Mouse (Mus musculus) embryonic facial prominence, embryonic 15.5 days (tissue): Measurements from ENCODE around the gene Proca1. TPM values are rescaled to one million over a fixed set of nuclear protein-coding genes. Genes with fewer than 3 reads are reported as not detected.

Experiments
- ATAC-seq: fragments of 200-750 bp; cut with Nextera tagmentation; 2 replicates; pipeline ENCODE4 v1.8.0; 2017; ENCODE audit warnings: low read depth, moderate TSS enrichment; ENCODE audit not compliant: insufficient number of reproducible peaks, low FRiP score, low TSS enrichment
- H3K27ac ChIP-seq: fragments of 300-500 bp; sonication (generic); replicated peaks from 2 replicates; pipeline ENCODE4 v1.5.1; 2015; ENCODE audit warnings: mild to moderate bottlenecking, inconsistent platforms
- H3K27me3 ChIP-seq: fragments of 300-500 bp; sonication (generic); 2 replicates; pipeline ENCODE4 v1.6.1; 2015; ENCODE audit warnings: inconsistent platforms
- H3K36me3 ChIP-seq: fragments of 300-500 bp; sonication (generic); 2 replicates; pipeline ENCODE4 v1.6.1; 2015; ENCODE audit warnings: mild to moderate bottlenecking, inconsistent platforms
- H3K4me1 ChIP-seq: fragments of 300-500 bp; sonication (generic); 2 replicates; pipeline ENCODE4 v1.6.1; 2015; ENCODE audit warnings: inconsistent platforms
- H3K4me2 ChIP-seq: fragments of 300-500 bp; sonication (generic); replicated peaks from 2 replicates; pipeline ENCODE4 v1.6.1; 2015; ENCODE audit warnings: mild to moderate bottlenecking, inconsistent platforms
- H3K4me3 ChIP-seq: fragments of 300-500 bp; sonication (generic); replicated peaks from 2 replicates; pipeline ENCODE4 v1.5.1; 2015; ENCODE audit warnings: mild to moderate bottlenecking, inconsistent platforms
- H3K9ac ChIP-seq: fragments of 300-500 bp; sonication (generic); 2 replicates; pipeline ENCODE4 v1.6.1; 2015; ENCODE audit warnings: inconsistent platforms
- H3K9me3 ChIP-seq: fragments of 300-500 bp; sonication (generic); replicated peaks from 2 replicates; pipeline ENCODE4 v1.6.1; 2016; ENCODE audit warnings: inconsistent platforms
- WGBS: fragments of 180-500 bp; shearing (Covaris S2); methylation state at CpG from one replicate; pipeline ENCODE4 v1.1.7; 2015; 5-methylcytosine and 5-hydroxymethylcytosine counted together
- polyA plus RNA-seq: library from polyadenylated mRNA; unstranded; fragments of >200 nt; fragmentation: Nextera tagmentation; extraction: Ambion mirVana; gene quantifications from 2 replicates; pipeline ENCODE4 v1.2.1, GENCODE M21; 2015

Proca1 gene
- polyA plus RNA-seq, 1 experiment from 2014 or later = 3.1 TPM

DNA sequence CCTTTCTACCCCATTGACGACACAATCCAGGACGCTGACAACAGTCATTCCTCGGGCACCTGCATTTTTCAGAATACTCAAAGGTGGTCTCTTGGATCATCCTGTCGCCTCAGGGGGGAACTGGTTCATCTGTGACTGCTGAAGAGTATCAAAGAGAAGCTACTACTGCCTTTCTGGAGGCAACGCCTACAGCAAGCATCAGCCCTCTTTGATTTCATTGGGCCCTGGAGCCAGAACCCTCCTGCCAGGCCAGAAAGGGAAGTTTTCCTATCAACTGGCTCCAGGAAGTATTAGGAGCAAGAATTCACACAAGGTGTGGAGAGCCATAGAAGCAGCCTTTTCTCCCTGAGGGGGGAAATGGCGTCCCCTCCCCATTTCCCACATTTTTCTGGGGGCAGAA, 26.6 kb upstream of the Proca1 start:
- H3K4me3 ChIP-seq = no peak overlapping the region
- H3K27ac ChIP-seq = 0 out of 2 replicates have a peak overlapping the region, but pooled peaks have one; percentile 96
- WGBS = 52% methylated on average over 6 of the region's 6 CpGs

GRCm38 (mm10) chr11:78167257-78167959, 25.8 kb upstream of the Proca1 start:
- H3K36me3 ChIP-seq = 0 out of 2 replicates have a peak, but pooled peaks cover 3% of the 10 kb centered on the region
- H3K4me2 ChIP-seq = no peak overlapping the region
- no peak overlapping the region for H3K9ac ChIP-seq
- no peak overlapping the region for H3K27ac ChIP-seq
- H3K9me3 ChIP-seq = no peaks in the 10 kb centered on the region
- 86% methylated on average over 14 of the region's 14 CpGs for WGBS
- H3K27me3 ChIP-seq = no peaks in the 10 kb centered on the region
- H3K4me1 ChIP-seq = peaks cover 33% of the 10 kb centered on the region
- ATAC-seq = no peak
- no peak overlapping the region for H3K4me3 ChIP-seq

More for the DNA sequence above, 26.6 kb upstream of the Proca1 start:
- peaks cover 41% of the 10 kb centered on the region for H3K4me1 ChIP-seq
- ATAC-seq = no peak
- 0 out of 2 replicates have a peak, but pooled peaks cover 9% of the 10 kb centered on the region for H3K36me3 ChIP-seq
- H3K9me3 ChIP-seq = no peaks in the 10 kb centered on the region
- H3K4me2 ChIP-seq = no peak overlapping the region
- no peak overlapping the region for H3K9ac ChIP-seq
- no peaks in the 10 kb centered on the region for H3K27me3 ChIP-seq

- no peak for ATAC-seq
- 50% methylated on average over 19 of the region's 19 CpGs for WGBS
- H3K4me3 ChIP-seq = no peak overlapping the region
These were observed 24.4 kb upstream of the Proca1 start for GRCm38 (mm10) chr11:78168541-78169468.

DNA sequence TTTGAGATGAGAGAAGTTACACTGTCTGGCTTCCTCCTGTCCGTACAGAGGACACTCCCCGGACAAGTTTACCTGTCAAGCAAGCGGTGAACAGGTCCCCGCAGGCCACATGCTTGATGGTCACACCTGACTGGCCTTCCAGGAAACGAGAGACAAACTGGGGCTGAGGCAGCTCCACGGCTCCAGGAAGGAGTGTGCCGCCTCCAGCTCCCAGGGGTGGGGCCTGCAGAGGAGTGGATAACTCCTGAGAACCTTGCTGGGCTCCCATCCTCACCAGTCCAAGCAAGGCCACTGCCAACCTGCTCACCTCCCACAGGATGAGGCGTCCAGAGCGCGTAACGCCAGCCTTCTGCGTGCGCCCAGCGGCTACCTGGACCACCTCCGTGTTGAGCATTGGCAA, 22.9 kb upstream of the Proca1 start:
- ATAC-seq = no peak

More at GRCm38 (mm10) chr11:78168541-78169468, 24.4 kb upstream of the Proca1 start:
- Histone ChIP-seq H3K36me3 (0 out of 2 replicates have a peak, but pooled peaks cover 3% of the 10 kb centered on the region), H3K9me3 (no peaks in the 10 kb centered on the region), H3K27ac (no peak overlapping the region), H3K4me2 (no peak overlapping the region), H3K4me1 (peaks cover 19% of the 10 kb centered on the region), H3K9ac (no peak overlapping the region), H3K27me3 (no peaks in the 10 kb centered on the region)

GRCm38 (mm10) chr11:78171328-78171727, 21.9 kb upstream of the Proca1 start:
- no peak for ATAC-seq
- Histone ChIP-seq H3K9ac (no peak overlapping the region), H3K4me3 (no peak overlapping the region), H3K36me3 (0 out of 2 replicates have a peak, but pooled peaks cover 3% of the 10 kb centered on the region), H3K4me2 (no peak overlapping the region), H3K27me3 (no peaks in the 10 kb centered on the region), H3K4me1 (peaks cover 13% of the 10 kb centered on the region), H3K9me3 (no peaks in the 10 kb centered on the region), H3K27ac (no peak overlapping the region)
- 62% methylated on average over 4 of the region's 4 CpGs for WGBS

More for the DNA sequence above, 22.9 kb upstream of the Proca1 start:
- 88% methylated on average over 15 of the region's 15 CpGs for WGBS
- Histone ChIP-seq H3K27me3 (no peaks in the 10 kb centered on the region), H3K9me3 (no peaks in the 10 kb centered on the region), H3K27ac (no peak overlapping the region), H3K36me3 (0 out of 2 replicates have a peak, but pooled peaks cover 3% of the 10 kb centered on the region), H3K4me3 (no peak overlapping the region), H3K9ac (no peak overlapping the region), H3K4me1 (peaks cover 18% of the 10 kb centered on the region), H3K4me2 (no peak overlapping the region)

DNA sequence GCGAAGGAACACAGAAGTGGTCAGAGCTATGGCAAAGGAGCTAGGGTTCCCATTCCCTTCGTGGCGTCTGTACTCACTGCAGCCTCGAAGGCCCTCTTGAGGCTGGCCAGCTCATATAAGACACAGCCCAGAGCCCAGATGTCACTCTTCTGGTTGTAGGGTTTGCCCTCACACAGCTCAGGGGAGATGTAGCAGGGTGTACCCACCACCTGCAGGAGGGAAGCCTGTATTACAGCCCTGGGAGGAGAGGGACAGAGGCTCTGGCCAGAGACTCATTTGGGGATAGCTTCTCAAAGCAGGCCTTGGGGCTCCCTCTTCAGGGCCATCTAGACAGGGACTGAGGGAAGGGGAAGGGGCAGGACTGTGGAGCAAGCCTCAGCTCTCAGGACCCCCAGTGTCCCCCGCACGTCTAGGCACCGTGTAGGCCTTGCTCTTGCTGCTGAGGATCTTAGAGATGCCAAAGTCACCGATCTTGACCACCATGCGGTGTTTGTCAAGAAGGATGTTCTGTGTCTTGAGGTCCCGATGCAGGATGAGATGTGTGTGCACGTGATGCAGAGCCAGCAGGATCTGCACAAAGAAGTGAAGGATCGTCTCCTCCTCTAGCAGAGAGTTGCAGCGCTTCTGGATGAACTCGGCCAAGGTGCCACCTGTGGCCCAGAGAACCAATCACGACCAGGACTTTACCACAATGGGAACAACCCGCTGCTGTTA, 21.0 kb upstream of the Proca1 start:
- WGBS = 81% methylated on average over 16 of the region's 16 CpGs
- Histone ChIP-seq H3K27me3 (no peaks in the 10 kb centered on the region), H3K4me3 (no peak overlapping the region), H3K27ac (no peak overlapping the region), H3K4me2 (no peak overlapping the region), H3K4me1 (peaks cover 13% of the 10 kb centered on the region), H3K9me3 (no peaks in the 10 kb centered on the region), H3K9ac (no peak overlapping the region; the same call in 1 of the 2 replicates), H3K36me3 (0 out of 2 replicates have a peak, but pooled peaks cover 3% of the 10 kb centered on the region)
- no peak for ATAC-seq

DNA sequence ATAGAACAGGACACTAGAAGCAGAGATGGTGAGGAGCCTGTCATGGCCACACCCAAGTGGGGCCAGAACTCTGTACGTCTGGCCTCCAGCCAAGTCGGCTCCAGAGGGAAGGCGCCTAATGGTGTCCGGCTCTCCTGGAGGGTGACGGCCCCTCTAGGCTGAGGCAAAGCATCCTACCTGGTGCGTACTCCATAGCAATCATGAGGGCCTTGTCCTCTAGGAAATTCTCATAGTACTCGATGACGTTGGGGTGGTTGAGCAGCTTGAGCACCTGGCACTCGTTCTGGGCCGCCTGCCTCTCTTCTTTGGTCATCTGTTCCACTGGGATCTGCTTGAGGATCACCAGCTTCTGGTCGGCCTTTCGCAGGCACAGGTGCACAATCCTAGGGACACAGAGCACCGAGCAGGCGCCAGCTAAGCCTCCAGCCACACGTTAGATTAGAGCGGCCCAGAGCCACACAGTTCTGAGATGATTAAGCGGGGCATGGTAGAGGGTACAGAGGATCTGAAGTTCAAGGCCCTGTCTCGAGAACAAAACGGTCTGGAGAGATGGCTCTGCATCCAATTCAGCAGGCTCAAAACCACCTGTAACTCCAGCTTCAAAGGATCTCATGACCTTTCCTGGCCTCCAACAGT, 20.3 kb upstream of the Proca1 start:
- Histone ChIP-seq H3K9ac (no peak overlapping the region; the same call in 1 of the 2 replicates), H3K9me3 (no peaks in the 10 kb centered on the region), H3K4me1 (peaks cover 18% of the 10 kb centered on the region), H3K4me2 (no peak overlapping the region), H3K27me3 (no peaks in the 10 kb centered on the region), H3K27ac (no peak overlapping the region), H3K4me3 (no peak overlapping the region), H3K36me3 (no peaks in the 10 kb centered on the region)
- WGBS = 76% methylated on average over 19 of the region's 19 CpGs
- no peak for ATAC-seq

GRCm38 (mm10) chr11:78174506-78174905, 18.7 kb upstream of the Proca1 start:
- Histone ChIP-seq H3K27me3 (no peaks in the 10 kb centered on the region), H3K36me3 (peaks cover 1% of the 10 kb centered on the region), H3K9ac (no peak overlapping the region), H3K4me1 (peaks cover 18% of the 10 kb centered on the region), H3K9me3 (no peaks in the 10 kb centered on the region), H3K4me3 (no peak overlapping the region), H3K4me2 (no peak overlapping the region), H3K27ac (no peak overlapping the region)
- ATAC-seq = no peak
- 78% methylated on average over 3 of the region's 3 CpGs for WGBS

- no peak for ATAC-seq
- Histone ChIP-seq H3K4me3 (peak overlapping the region; percentile 74), H3K4me2 (peak overlapping the region; percentile 90), H3K27me3 (no peaks in the 10 kb centered on the region), H3K27ac (peak overlapping the region; percentile 99), H3K36me3 (peaks cover 15% of the 10 kb centered on the region), H3K9ac (peak overlapping the region; percentile 75; the same call in 1 of the 2 replicates), H3K4me1 (peaks cover 32% of the 10 kb centered on the region), H3K9me3 (no peaks in the 10 kb centered on the region)
- 7% methylated on average over 10 of the region's 10 CpGs for WGBS
These were observed 17.3 kb upstream of the Proca1 start for GRCm38 (mm10) chr11:78175771-78176401.

- Histone ChIP-seq H3K9me3 (no peaks in the 10 kb centered on the region), H3K9ac (peak within 1 kb of the TSS; percentile 75), H3K4me3 (peak within 1 kb of the TSS; percentile 74), H3K27ac (peak within 1 kb of the TSS; percentile 99), H3K4me2 (peak within 1 kb of the TSS; percentile 90), H3K36me3 (peaks cover 20% of the 10 kb centered on the region), H3K4me1 (peaks cover 37% of the 10 kb centered on the region), H3K27me3 (no peaks in the 10 kb centered on the region)
- peak; percentile 54; the same call in 1 of the 2 replicates for ATAC-seq
- under 1% methylated on average over 32 of the region's 32 CpGs for WGBS
These were observed 16.8 kb upstream of the Proca1 start, which contains the start of the genes Nek8 and Tlcd1 for GRCm38 (mm10) chr11:78176402-78176862. TSS of gene Nek8 (minus strand) at chr11:78176675. TSS of gene Tlcd1 (plus strand) at chr11:78176711.
